Mouse (Mus musculus) G1E (cell line): ENCODE results near the gene Cand2. TPM values are rescaled to one million over a fixed set of nuclear protein-coding genes. Genes with fewer than 3 reads are reported as not detected.

Experiments
- ATAC-seq: 2 replicates; pipeline ENCODE4 v1.8.0; 2016; ENCODE audit warnings: mild to moderate bottlenecking; ENCODE audit not compliant: insufficient number of reproducible peaks, poor library complexity, low FRiP score, severe bottlenecking; ENCODE audit errors: extremely low read depth
- DNase-seq: peaks from one replicate; pipeline ENCODE4 v3.0.0; 2012; ENCODE audit warnings: low spot score
- H3K27me3 ChIP-seq: 2 replicates; pipeline ENCODE4 v1.6.1; 2012; ENCODE audit warnings: mild to moderate bottlenecking, low read length, inconsistent platforms; ENCODE audit not compliant: insufficient read depth
- H3K36me3 ChIP-seq: replicated peaks from 2 replicates; pipeline ENCODE3; 2012; ENCODE audit warnings: mild to moderate bottlenecking, inconsistent platforms
- H3K4me1 ChIP-seq: 2 replicates; pipeline ENCODE4 v1.6.1; 2012; ENCODE audit warnings: low read depth, low read length, inconsistent platforms, mixed read lengths; ENCODE audit not compliant: insufficient read depth
- H3K4me3 ChIP-seq: 2 replicates; pipeline ENCODE4 v1.5.1; 2012; ENCODE audit warnings: low read depth, mild to moderate bottlenecking, inconsistent platforms, low read length, moderate library complexity, mixed read lengths
- H3K9me3 ChIP-seq: replicated peaks from 2 replicates; pipeline ENCODE4 v1.6.1; 2012; ENCODE audit warnings: inconsistent platforms
- CTCF ChIP-seq: IDR thresholded peaks from 2 replicates; pipeline ENCODE4 v1.5.1; 2012; ENCODE audit warnings: low read depth, low read length, inconsistent platforms, mixed read lengths
- GATA1 ChIP-seq: IDR thresholded peaks from 2 replicates; pipeline ENCODE4 v1.6.1; 2012; ENCODE audit warnings: borderline replicate concordance, low read length, inconsistent platforms, mixed read lengths
- GATA2 ChIP-seq: IDR thresholded peaks from 2 replicates; pipeline ENCODE4 v1.6.1; 2012; ENCODE audit warnings: low read depth, low read length, inconsistent platforms, borderline replicate concordance
- POLR2AphosphoS5 ChIP-seq: IDR thresholded peaks from 2 replicates; pipeline ENCODE4 v1.6.1; 2012; ENCODE audit warnings: low read depth, low read length, inconsistent platforms; ENCODE audit not compliant: insufficient replicate concordance
- TAL1 ChIP-seq: conservative IDR thresholded peaks from 2 replicates; pipeline ENCODE4 v1.6.1; 2012; ENCODE audit warnings: low read depth, low read length, inconsistent platforms, mixed read lengths
- polyA plus RNA-seq: library from polyadenylated mRNA; stranded (reverse); fragments of >175 nt; gene quantifications from 2 replicates; pipeline ENCODE4 v1.2.3, GENCODE M21; 2012
- total RNA-seq, 2 experiments: library from RNA; stranded (forward) in 1 of 2; stranded (reverse) in 1 of 2; fragments of 200-1000 nt in 1 of 2; fragments of >200 nt in 1 of 2; fragmentation: Nextera tagmentation in 1 of 2; gene quantifications; 2 replicates each; pipeline ENCODE4 v1.2.3; 2014 to 2017

Cand2 gene
- total and polyA plus RNA-seq, 3 experiments = 1.8 to 7.1 (median 6.5) TPM

DNA sequence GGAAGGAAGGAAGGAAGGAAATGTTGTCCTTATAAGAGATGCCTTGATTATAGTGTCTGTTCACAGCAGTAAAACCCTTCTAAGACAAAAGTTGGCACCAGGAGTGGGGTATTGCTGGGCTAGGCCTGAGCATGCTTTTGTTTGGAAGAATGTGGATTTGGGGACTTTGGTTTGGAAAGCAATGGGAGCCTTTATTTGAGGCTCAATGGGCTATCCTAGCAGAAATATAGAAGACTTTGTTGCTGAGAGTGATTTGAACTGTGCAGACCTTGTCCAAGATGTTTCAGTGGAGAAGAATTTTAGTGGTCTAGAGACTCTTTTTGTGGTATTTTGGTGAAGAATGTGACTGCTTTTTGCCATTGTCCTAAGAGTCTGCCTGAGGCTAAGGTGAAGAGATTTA, 59.5 kb downstream of the Cand2 start:
- DNase-seq (no peak), ATAC-seq (no peak)
- Histone ChIP-seq H3K4me1 (peaks cover 34% of the 10 kb centered on the region), H3K9me3 (no peaks in the 10 kb centered on the region), H3K36me3 (peaks cover 7% of the 10 kb centered on the region), H3K4me3 (no peak overlapping the region), H3K27me3 (no peaks in the 10 kb centered on the region)
- TF ChIP-seq TAL1 (no peak), CTCF (no peak), GATA1 (no peak), POLR2AphosphoS5 (no peak), GATA2 (no peak)

DNA sequence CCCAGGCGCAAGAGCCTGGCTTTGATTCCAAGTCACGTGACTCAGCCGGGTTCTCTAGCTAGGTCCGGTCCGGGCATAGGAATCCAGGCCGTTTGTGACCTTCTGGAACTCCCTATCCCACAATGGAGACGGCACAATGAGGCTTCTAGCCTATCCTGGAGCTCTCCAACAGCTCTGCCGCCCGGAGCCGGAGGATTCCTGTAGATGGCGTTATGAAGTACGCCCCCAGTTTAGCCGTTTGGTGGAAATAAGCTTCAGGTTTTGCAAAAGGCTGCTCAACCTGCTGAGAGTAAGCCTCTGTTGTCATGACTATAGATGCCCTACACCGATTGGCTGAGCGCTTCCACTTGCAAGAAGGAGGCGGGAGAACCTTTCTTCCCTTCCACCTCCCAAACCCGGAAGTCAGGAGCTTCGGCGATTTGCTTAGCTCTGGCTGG, 63.8 kb downstream of the Cand2 start, which contains the start of gene Efcab12:
Gene Efcab12 (minus strand): TSS at position 252 of the 437 bp plus-strand sequence.
- peak; percentile 82 for ATAC-seq
- H3K36me3 ChIP-seq = peaks cover 31% of the 10 kb centered on the region
- peak; percentile 29 for DNase-seq
- H3K4me3 ChIP-seq = no peak within 1 kb of the TSS; the same call in 1 of the 2 replicates
- no peaks in the 10 kb centered on the region for H3K27me3 ChIP-seq
- no peaks in the 10 kb centered on the region for H3K9me3 ChIP-seq
- TF ChIP-seq GATA2 (no peak), TAL1 (no peak), POLR2AphosphoS5 (no peak), GATA1 (no peak)
- peaks cover 19% of the 10 kb centered on the region for H3K4me1 ChIP-seq

- ATAC-seq = no peak
- H3K4me3 ChIP-seq = no peak overlapping the region
- peaks cover 36% of the 10 kb centered on the region for H3K36me3 ChIP-seq
- H3K4me1 ChIP-seq = peaks cover 19% of the 10 kb centered on the region
- TF ChIP-seq POLR2AphosphoS5 (no peak), GATA1 (no peak), GATA2 (no peak), TAL1 (no peak), CTCF (no peak)
- H3K9me3 ChIP-seq = no peaks in the 10 kb centered on the region
- H3K27me3 ChIP-seq = no peaks in the 10 kb centered on the region
- DNase-seq = no peak
Observed at GRCm38 (mm10) chr6:115838745-115839144, 64.4 kb downstream of the Cand2 start.

GRCm38 (mm10) chr6:115845006-115845405, 70.7 kb downstream of the Cand2 start:
- Histone ChIP-seq H3K4me3 (no peak overlapping the region), H3K9me3 (no peaks in the 10 kb centered on the region), H3K36me3 (peaks cover 74% of the 10 kb centered on the region), H3K4me1 (peaks cover 10% of the 10 kb centered on the region), H3K27me3 (no peaks in the 10 kb centered on the region)
- no peak for DNase-seq
- no peak for TF ChIP-seq GATA2
- no peak for TF ChIP-seq TAL1
- no peak for TF ChIP-seq CTCF
- TF ChIP-seq GATA1 = no peak
- TF ChIP-seq POLR2AphosphoS5 = no peak
- ATAC-seq = no peak

GRCm38 (mm10) chr6:115846640-115847411, 72.5 kb downstream of the Cand2 start:
- TF ChIP-seq CTCF = peak; percentile 38; the same call in 1 of the 2 replicates
- TF ChIP-seq TAL1 = no peak
- TF ChIP-seq GATA2 = no peak
- no peak for TF ChIP-seq GATA1
- H3K4me3 ChIP-seq = no peak overlapping the region
- no peak for DNase-seq
- H3K27me3 ChIP-seq = no peaks in the 10 kb centered on the region
- H3K36me3 ChIP-seq = peaks cover 76% of the 10 kb centered on the region
- peak; percentile 15; the same call in 1 of the 2 replicates for ATAC-seq
- H3K4me1 ChIP-seq = peaks cover 16% of the 10 kb centered on the region
- no peaks in the 10 kb centered on the region for H3K9me3 ChIP-seq

DNA sequence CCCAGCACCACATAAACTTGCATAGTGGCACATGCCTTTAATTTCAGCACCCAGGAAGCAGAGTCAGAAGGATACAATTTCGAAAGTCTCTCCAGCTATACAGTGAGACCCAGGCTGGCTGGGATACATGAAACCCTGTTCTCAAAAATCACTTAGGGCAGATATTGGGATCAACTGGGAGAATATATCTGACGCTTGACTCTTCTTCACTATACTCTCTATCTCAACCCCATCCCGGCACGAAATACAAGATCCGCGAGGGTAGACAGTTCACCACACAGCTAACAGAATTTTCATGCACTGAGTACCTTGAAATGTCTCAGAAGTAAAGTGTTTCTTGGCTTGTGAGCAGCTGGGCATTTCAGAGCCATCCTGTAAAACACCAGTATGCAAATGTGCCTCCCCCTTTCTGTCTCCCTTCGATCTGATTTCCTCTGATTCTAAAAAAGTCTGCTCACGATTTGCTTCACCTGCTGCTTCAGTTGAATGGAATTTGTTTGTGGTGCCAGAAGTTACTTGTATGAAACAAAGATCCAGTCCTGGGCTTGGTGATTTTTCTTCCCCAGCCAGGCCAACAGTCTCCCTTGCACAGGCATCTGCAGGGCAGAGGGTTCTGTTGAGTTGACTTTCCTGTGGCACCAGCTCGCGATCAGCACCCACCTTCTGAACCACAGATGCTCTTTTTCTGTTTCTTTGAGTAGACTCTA, 74.4 kb downstream of the Cand2 start:
- Histone ChIP-seq H3K4me1 (peaks cover 27% of the 10 kb centered on the region), H3K4me3 (no peak overlapping the region), H3K36me3 (peaks cover 57% of the 10 kb centered on the region), H3K27me3 (no peaks in the 10 kb centered on the region), H3K9me3 (no peaks in the 10 kb centered on the region)
- DNase-seq = no peak
- no peak for TF ChIP-seq GATA1
- TF ChIP-seq GATA2 = no peak
- no peak for TF ChIP-seq TAL1
- TF ChIP-seq POLR2AphosphoS5 = no peak
- TF ChIP-seq CTCF = no peak
- ATAC-seq = no peak

GRCm38 (mm10) chr6:115852446-115853090, 78.2 kb downstream of the Cand2 start:
- no peaks in the 10 kb centered on the region for H3K27me3 ChIP-seq
- no peak for TF ChIP-seq POLR2AphosphoS5
- no peak for TF ChIP-seq GATA1
- no peak for TF ChIP-seq GATA2
- no peak for TF ChIP-seq CTCF
- TF ChIP-seq TAL1 = no peak
- no peaks in the 10 kb centered on the region for H3K9me3 ChIP-seq
- peaks cover 31% of the 10 kb centered on the region for H3K36me3 ChIP-seq
- peak; percentile 45 for DNase-seq
- H3K4me1 ChIP-seq = peaks cover 25% of the 10 kb centered on the region
- ATAC-seq = no peak
- peak overlapping the region; percentile 76 for H3K4me3 ChIP-seq
